Mouse (Mus musculus) neural tube, embryonic 15.5 days (tissue): ENCODE data around the gene Vmac. TPM values are rescaled to one million over a fixed set of nuclear protein-coding genes. Genes with fewer than 3 reads are reported as not detected.

ENCODE experiments used
- ATAC-seq: fragments of 200-750 bp; cut with Nextera tagmentation; 2 replicates; pipeline ENCODE4 v1.8.0; 2017; ENCODE audit warnings: mild to moderate bottlenecking, moderate TSS enrichment, moderate library complexity; ENCODE audit not compliant: low FRiP score
- H3K27ac ChIP-seq: fragments of 300-500 bp; sonication (generic); replicated peaks from 2 replicates; pipeline ENCODE4 v1.5.1; 2015; ENCODE audit warnings: mild to moderate bottlenecking, inconsistent platforms
- H3K27me3 ChIP-seq: fragments of 300-500 bp; sonication (generic); replicated peaks from 2 replicates; pipeline ENCODE4 v1.6.1; 2015; ENCODE audit warnings: inconsistent platforms
- H3K36me3 ChIP-seq: fragments of 300-500 bp; sonication (generic); 2 replicates; pipeline ENCODE4 v1.6.1; 2015; ENCODE audit warnings: inconsistent platforms
- H3K4me1 ChIP-seq: fragments of 300-500 bp; sonication (generic); 2 replicates; pipeline ENCODE4 v1.6.1; 2015; ENCODE audit warnings: inconsistent platforms
- H3K4me2 ChIP-seq: fragments of 300-500 bp; sonication (generic); 2 replicates; pipeline ENCODE4 v1.6.1; 2015; ENCODE audit warnings: inconsistent platforms, mild to moderate bottlenecking, moderate library complexity
- H3K4me3 ChIP-seq: fragments of 300-500 bp; sonication (generic); replicated peaks from 2 replicates; pipeline ENCODE4 v1.5.1; 2015; ENCODE audit warnings: mild to moderate bottlenecking, inconsistent platforms
- H3K9ac ChIP-seq: fragments of 300-500 bp; sonication (generic); replicated peaks from 2 replicates; pipeline ENCODE4 v1.6.1; 2015; ENCODE audit warnings: mild to moderate bottlenecking, inconsistent platforms
- H3K9me3 ChIP-seq: fragments of 300-500 bp; sonication (generic); replicated peaks from 2 replicates; pipeline ENCODE4 v1.6.1; 2016; ENCODE audit warnings: inconsistent platforms
- WGBS: fragments of 180-500 bp; shearing (Covaris S2); methylation state at CpG from one replicate; pipeline ENCODE4 v1.1.7; 2015; ENCODE audit warnings: mixed read lengths; 5-methylcytosine and 5-hydroxymethylcytosine counted together
- polyA plus RNA-seq: library from polyadenylated mRNA; unstranded; fragments of >200 nt; fragmentation: Nextera tagmentation; extraction: Ambion mirVana; gene quantifications from 2 replicates; pipeline ENCODE4 v1.2.1, GENCODE M21; 2015

Vmac gene
- polyA plus RNA-seq, result 13.8 and 18.1 TPM in 2 replicates

DNA sequence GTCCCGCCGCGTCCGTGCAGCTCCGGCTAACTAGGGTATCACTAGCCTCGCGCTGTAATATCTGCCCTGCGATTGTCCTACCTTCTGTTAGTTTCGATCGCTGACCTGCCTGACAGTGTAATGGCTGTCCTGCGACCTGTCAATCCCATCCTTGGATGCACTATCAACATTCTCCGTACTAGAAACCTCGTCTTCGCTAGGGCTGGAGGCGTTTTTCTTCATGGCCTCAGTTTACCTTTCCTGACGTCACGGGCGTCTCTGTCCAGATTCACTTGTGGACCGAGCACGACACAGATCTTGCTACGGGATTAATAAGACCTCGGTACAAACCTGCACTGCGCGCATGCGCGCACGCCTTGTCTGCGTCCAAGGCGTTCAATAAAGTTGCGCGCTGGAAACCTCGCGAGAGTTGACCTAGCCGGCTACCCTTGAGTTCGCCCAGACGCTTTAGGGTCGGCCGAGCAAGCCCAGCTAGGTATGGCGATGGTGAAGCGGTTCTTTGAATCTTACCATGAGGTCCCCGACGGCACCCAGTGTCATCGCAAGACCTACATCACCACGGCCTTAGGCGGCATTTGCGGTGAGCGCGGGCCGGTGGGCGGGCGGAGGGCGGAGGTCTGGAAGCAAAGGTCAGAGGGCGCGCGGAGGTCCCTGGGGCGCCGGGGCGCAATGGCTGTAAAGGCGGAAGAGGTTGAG lies at the start of gene Vmac, which contains the start of gene Ndufa11:
Vmac (minus strand) TSS at position 660 of the 696 bp plus-strand sequence.
Ndufa11 (plus strand) TSS at position 405 of the 696 bp plus-strand sequence.
- Histone ChIP-seq H3K9me3 (no peaks in the 10 kb centered on the region), H3K4me2 (peak within 1 kb of the TSS; percentile 75), H3K4me3 (peak within 1 kb of the TSS; percentile 65), H3K27ac (peak within 1 kb of the TSS; percentile 89), H3K36me3 (peaks cover 30% of the 10 kb centered on the region), H3K4me1 (peaks cover 46% of the 10 kb centered on the region), H3K9ac (peak within 1 kb of the TSS; percentile 80), H3K27me3 (no peaks in the 10 kb centered on the region)
- WGBS, result under 1% methylated on average over 59 of the region's 59 CpGs
- peak; percentile 83 for ATAC-seq

DNA sequence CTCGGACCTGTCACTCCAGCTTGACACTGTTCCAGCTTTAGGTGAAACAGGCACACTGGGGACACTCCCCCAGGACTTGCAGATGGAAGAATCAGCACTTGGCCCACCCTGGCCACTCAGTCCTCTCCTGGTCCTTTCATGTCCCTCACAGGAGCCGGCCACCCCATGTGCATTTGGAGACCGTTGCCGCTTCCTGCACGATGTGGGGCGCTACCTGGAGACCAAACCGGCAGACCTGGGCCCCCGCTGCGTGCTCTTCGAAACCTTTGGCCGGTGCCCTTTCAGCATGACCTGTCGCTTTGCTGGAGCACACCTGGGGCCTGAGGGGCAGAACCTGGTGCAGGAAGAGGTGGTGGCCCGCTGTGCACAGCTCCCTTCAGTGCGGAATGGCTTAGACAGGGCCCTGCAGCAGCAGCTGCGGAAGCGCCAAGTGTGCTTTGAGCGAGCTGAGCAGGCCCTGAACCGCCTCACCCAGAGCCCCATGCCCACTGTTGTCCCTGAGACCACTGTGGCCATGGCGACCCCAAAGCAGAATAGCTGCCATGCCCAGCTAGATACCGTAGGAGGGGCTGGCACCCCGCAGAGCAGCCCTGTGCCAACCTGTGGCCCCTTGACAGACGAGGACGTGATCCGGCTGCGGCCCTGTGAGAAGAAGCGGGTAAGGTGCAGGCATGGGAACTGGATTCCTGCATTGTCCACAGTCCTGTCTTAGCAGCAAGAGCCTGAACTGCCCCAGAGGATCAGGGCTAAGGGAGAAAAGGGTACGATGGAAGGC lies 49.0 kb upstream of the Vmac start:
- H3K9ac ChIP-seq, result no peak overlapping the region
- no peaks in the 10 kb centered on the region for H3K27me3 ChIP-seq
- H3K4me2 ChIP-seq, result no peak overlapping the region
- H3K4me3 ChIP-seq, result no peak overlapping the region
- ATAC-seq, result no peak
- H3K4me1 ChIP-seq, result peaks cover 31% of the 10 kb centered on the region
- H3K36me3 ChIP-seq, result peaks cover 39% of the 10 kb centered on the region
- WGBS, result 94% methylated on average over 27 of the region's 27 CpGs
- H3K9me3 ChIP-seq, result no peaks in the 10 kb centered on the region
- H3K27ac ChIP-seq, result no peak overlapping the region

DNA sequence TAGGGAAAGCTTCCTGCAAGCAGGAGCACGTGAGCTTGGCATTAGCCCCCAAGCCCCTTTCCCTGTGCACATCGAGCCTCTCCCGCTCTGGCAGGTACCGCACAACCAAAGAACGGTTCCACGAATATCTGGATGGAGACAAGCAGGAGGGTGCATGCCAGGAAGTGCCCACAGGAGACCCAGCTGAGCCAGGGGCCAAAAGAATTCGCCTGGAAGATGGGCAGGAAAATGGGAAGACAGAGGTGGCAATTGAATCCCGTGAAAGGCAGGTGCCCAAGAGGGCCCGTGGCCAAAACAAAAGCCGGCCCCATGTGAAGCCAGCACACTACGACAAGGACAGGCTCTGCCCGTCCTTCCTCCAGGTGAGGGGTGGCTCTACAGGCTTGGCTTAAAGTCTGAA lies 47.6 kb upstream of the Vmac start:
- WGBS, result 56% methylated on average over 12 of the region's 12 CpGs
- peak overlapping the region; percentile 84 for H3K4me2 ChIP-seq

DNA sequence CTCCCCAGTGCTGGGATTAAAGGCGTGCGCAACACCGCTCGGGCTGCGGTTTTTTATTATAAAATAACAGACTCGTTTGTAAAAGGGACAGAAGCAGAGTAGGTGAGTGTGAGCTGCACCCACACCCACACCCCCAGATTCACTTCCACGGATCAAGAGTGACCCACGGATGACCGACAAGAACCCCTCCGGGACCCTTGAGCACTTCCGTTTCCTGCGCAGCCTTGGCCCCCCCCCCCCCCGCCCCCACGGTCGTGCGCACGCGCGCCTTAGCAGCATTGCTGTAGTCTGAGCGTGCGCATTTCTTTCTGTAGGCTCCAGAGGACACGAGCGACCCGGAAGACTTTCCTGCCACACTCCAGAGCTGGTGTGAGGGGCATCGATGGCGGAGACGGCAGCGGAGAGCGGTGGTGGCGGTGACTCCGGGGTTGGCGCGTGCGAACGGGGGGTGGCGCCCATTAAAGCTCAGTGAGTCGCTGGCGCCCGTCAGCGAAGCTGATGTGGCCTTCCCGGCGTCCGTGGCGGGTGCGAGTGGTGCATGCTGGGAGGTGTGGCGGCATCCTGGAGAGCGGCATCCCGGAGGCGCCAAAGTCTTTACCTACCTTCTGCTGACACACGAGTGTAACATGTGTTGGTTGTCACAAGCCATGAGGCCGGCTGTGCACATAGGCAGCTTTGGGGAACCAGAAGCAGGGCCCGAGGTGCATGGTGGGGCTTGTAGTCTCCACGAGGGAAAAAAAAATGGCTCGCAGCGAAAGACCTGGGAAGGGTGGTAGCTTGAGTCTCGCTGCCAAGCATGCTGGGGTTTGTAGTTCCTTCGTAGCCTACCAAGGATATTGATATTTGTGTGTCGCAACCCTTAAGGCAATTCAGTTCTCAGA lies 46.9 kb upstream of the Vmac start, which contains the start of gene Dus3l:
Dus3l (plus strand) TSS at position 284 of the 881 bp plus-strand sequence.
- Histone ChIP-seq H3K9ac (peak within 1 kb of the TSS; percentile 81), H3K27ac (peak within 1 kb of the TSS; percentile 98), H3K4me3 (peak within 1 kb of the TSS; percentile 84), H3K27me3 (peaks cover 12% of the 10 kb centered on the region; the same call in 1 of the 2 replicates), H3K4me2 (peak within 1 kb of the TSS; percentile 84), H3K36me3 (peaks cover 33% of the 10 kb centered on the region), H3K9me3 (no peaks in the 10 kb centered on the region), H3K4me1 (peaks cover 36% of the 10 kb centered on the region)
- WGBS, result 2% methylated on average over 57 of the region's 58 CpGs
- peak; percentile 86 for ATAC-seq

More for the DNA sequence above, 47.6 kb upstream of the Vmac start:
- peak overlapping the region; percentile 84 for H3K4me3 ChIP-seq
- peak; percentile 6 for ATAC-seq
- H3K9ac ChIP-seq, result peak overlapping the region; percentile 81
- 0 out of 2 replicates have a peak, but pooled peaks cover 5% of the 10 kb centered on the region for H3K27me3 ChIP-seq
- no peaks in the 10 kb centered on the region for H3K9me3 ChIP-seq
- H3K27ac ChIP-seq, result peak overlapping the region; percentile 98
- H3K4me1 ChIP-seq, result peaks cover 36% of the 10 kb centered on the region
- H3K36me3 ChIP-seq, result peaks cover 38% of the 10 kb centered on the region

DNA sequence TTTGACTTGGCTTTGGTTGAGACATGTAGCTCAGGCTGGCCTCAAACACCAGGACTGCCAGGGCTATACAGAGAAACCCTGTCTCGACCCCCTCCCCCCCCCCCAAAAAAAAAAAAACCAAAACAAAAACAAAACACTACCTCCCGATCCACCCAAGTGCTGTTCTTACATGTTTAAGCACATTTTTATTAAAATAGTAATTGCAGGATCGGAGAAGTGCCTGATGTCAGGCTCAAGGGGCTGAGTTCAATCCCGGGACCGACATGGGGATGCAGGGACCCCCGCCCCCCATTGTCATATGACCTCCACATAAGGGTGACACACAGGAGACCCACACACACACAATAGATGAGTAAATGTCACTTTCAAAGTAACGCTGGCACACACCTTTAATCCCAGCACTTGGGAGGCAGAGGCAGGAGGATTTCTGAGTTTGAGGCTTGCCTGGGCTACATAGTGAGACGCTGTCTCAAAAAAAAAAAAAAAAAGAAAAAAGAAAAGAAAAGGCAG lies 46.0 kb upstream of the Vmac start:
- Histone ChIP-seq H3K4me1 (peaks cover 36% of the 10 kb centered on the region), H3K4me2 (peak overlapping the region; percentile 84), H3K27ac (peak overlapping the region; percentile 98; the same call in 1 of the 2 replicates), H3K27me3 (peaks cover 21% of the 10 kb centered on the region), H3K9ac (peak overlapping the region; percentile 50), H3K9me3 (no peaks in the 10 kb centered on the region), H3K36me3 (peaks cover 24% of the 10 kb centered on the region), H3K4me3 (peak overlapping the region; percentile 84)
- no peak for ATAC-seq
- WGBS, result 83% methylated on average over 8 of the region's 8 CpGs

DNA sequence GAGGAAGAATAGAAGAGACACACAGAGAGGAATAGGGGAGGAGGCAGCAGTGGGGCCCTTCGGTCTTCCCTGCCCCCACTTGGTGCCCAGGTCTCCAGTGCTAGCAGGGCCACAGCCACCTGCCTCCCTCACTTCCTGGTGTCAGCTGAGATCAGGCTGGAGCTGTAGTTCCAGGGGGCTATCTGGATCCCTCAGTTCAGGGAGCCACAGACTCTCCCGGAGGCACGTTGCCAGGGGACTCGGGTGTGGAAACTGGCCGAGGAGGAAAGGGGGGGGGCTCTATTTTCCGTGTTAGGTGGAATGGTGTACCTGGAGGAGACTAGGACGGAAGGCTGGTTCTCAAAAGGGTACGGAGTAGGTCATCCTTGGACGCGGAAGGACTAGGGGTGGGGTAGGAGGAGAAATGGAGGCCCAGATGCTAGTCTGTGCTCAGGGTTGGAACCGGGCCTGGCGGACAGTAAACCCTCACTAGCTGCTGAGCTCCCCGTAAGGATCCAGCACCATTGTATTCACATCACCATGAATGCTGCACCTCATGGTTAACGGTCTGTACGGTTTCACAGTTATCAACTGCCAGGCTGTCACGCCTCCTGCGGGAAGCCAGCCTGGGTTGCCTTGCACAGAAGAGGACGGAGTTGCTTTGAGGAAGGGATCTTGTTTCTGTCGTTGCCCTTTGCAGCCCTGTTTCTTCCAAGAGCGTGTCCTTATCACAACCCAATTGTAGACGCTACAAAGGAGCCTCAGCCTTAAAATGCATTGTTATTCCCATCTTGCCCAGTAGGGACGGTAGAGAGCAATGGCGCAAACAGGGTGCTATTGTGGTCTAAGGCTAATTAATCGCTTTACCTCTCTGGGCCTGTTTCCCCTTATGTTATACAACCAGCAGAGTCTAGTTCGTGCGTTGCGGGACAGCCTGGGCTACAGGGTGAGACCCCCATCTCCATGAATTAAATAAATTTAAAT lies 45.2 kb upstream of the Vmac start:
- Histone ChIP-seq H3K4me3 (no peak overlapping the region), H3K4me2 (peak overlapping the region; percentile 87), H3K27me3 (peaks cover 25% of the 10 kb centered on the region), H3K9me3 (no peaks in the 10 kb centered on the region), H3K27ac (peak overlapping the region; percentile 94), H3K9ac (peak overlapping the region; percentile 74), H3K4me1 (peaks cover 38% of the 10 kb centered on the region), H3K36me3 (peaks cover 16% of the 10 kb centered on the region)
- ATAC-seq, result no peak
- 49% methylated on average over 27 of the region's 27 CpGs for WGBS

DNA sequence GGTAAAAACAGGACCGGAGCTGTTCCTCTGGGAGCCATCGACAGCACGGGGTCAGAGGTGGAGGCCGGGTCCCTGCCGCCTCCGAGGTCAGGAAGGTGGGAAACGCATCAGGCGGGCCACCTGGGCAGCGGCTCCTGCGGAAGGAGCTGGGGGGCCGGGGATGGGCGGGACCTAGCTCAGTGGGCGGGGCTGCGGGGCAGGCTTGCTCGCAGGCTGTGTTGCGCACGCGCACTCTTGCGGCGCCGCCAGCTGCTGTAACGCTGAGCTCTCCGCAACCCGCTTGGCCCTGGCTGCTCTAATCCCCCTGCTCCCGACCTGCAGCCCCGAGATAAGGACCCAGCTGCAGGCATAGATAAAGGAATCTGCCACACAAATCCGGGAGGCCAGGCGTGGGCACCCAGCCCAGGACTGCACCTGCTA lies 44.2 kb upstream of the Vmac start:
- under 1% methylated on average over 23 of the region's 28 CpGs for WGBS
- Histone ChIP-seq H3K27me3 (peaks cover 35% of the 10 kb centered on the region), H3K4me2 (peak overlapping the region; percentile 87), H3K4me3 (peak overlapping the region; percentile 52), H3K9me3 (no peaks in the 10 kb centered on the region), H3K36me3 (peaks cover 6% of the 10 kb centered on the region), H3K9ac (peak overlapping the region; percentile 74), H3K4me1 (peaks cover 48% of the 10 kb centered on the region), H3K27ac (peak overlapping the region; percentile 94)
- ATAC-seq, result peak; percentile 46

DNA sequence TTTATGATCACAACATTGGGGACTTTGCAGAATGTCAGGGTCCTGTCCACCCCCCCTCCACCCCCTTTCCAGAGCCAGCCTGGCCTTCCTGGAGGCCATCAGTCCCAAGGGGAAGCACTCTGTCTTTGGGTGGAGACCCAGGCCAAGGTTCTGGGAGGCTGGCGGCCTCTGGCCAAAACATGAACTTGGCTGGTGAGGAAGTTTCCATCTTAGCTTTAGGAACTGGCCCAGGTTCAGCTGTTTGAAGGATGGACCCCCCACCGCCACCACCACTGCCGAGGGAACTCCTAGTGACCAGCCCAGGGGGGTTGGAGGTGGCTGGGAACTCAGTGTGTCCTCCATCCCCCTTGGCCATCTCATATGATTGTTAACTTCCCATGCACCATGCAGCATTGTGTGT lies 43.3 kb upstream of the Vmac start:
- no peak overlapping the region for H3K9ac ChIP-seq
- H3K9me3 ChIP-seq, result no peaks in the 10 kb centered on the region
- peaks cover 53% of the 10 kb centered on the region for H3K4me1 ChIP-seq
- no peak overlapping the region for H3K4me3 ChIP-seq
- no peak overlapping the region for H3K27ac ChIP-seq
- H3K27me3 ChIP-seq, result peaks cover 45% of the 10 kb centered on the region
- ATAC-seq, result no peak
- no peaks in the 10 kb centered on the region for H3K36me3 ChIP-seq
- peak overlapping the region; percentile 87; the same call in 1 of the 2 replicates for H3K4me2 ChIP-seq
- WGBS, result 65% methylated on average over 3 of the region's 3 CpGs

DNA sequence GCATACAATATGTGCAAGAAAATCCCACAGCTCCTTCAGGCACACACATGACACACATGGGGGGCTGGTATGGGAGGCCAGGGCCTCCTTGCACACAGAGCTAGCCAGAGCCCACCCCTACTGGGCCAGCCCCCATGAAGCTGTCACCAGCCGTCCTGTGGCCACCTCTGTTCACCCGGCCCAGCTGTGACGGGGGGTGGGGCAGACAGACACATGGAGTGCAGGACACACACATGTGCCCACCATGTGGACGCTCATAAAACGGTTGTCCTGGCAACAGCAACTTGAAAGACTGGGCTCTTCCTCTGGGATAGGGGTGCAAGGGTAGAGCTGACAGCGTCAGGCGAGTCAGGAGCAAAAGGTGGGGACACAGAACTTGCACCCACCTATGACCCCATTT lies 41.4 kb upstream of the Vmac start:
- no peak overlapping the region for H3K4me3 ChIP-seq
- H3K27me3 ChIP-seq, result peaks cover 63% of the 10 kb centered on the region
- H3K4me1 ChIP-seq, result peaks cover 49% of the 10 kb centered on the region
- no peaks in the 10 kb centered on the region for H3K36me3 ChIP-seq
- H3K4me2 ChIP-seq, result no peak overlapping the region
- no peak overlapping the region for H3K27ac ChIP-seq
- WGBS, result 41% methylated on average over 7 of the region's 7 CpGs
- H3K9ac ChIP-seq, result no peak overlapping the region
- no peak for ATAC-seq
- no peaks in the 10 kb centered on the region for H3K9me3 ChIP-seq

DNA sequence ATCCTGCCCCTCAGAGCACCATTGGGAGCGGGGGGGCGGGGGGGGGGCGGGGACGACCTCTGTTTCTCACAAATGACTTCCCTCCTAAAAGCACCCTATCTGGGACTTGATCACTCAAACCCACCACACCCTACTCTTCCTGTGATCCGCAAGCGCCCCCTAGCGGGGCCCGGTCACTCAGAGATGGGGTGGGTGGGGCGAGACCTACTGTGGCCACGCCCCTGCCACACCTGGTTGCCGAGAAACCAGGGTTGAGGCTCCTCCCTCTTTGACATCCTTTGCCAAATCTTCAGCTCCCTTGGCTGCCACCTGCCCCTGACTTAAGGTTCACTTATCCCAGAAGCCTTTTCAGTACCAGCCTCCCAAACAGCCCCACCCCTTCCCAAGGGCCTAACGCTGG lies 40.3 kb upstream of the Vmac start:
- Histone ChIP-seq H3K4me1 (peaks cover 39% of the 10 kb centered on the region), H3K27me3 (peaks cover 74% of the 10 kb centered on the region), H3K9me3 (no peaks in the 10 kb centered on the region), H3K9ac (no peak overlapping the region), H3K36me3 (no peaks in the 10 kb centered on the region), H3K4me3 (no peak overlapping the region), H3K4me2 (peak overlapping the region; percentile 79), H3K27ac (no peak overlapping the region)
- no peak for ATAC-seq
- 7% methylated on average over 12 of the region's 12 CpGs for WGBS
